Mouse (Mus musculus) T-cell, adult 2 months (primary cell): ENCODE results near the gene Sh3rf1.

Experiments used
- DNase-seq: peaks from one replicate; pipeline ENCODE4 v3.0.0; 2022; ENCODE audit warnings: low spot score

The Sh3rf1 gene

DNA sequence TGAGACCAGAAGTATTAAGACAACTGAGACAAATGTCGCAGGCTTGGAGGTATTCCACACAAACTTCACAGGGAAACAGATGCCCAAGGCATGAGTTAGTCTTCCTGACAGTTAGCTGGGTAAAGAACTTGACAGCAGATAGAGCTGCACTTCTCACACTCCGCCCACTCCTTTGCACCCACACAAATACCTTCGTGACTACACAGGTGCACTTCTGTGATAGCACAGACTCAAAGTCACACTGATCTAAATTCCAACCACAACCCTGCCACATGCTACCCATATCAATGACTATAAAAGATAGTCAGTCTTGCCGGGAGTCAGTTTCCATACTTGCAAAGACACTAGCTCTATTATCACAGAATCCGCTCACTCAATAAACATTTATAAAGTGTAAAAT is 202.4 kb downstream of the Sh3rf1 start:
- peak; percentile 14 for DNase-seq

- DNase-seq, result no peak
These were observed 203.0 kb downstream of the Sh3rf1 start for GRCm38 (mm10) chr8:61426671-61427070.

GRCm38 (mm10) chr8:61427916-61428681 is 204.4 kb downstream of the Sh3rf1 start:
- DNase-seq, result no peak

- DNase-seq, result no peak
These were observed 205.3 kb downstream of the Sh3rf1 start for GRCm38 (mm10) chr8:61428821-61429482.

- DNase-seq, result no peak
These were observed 211.8 kb downstream of the Sh3rf1 start for GRCm38 (mm10) chr8:61435481-61435880.

DNA sequence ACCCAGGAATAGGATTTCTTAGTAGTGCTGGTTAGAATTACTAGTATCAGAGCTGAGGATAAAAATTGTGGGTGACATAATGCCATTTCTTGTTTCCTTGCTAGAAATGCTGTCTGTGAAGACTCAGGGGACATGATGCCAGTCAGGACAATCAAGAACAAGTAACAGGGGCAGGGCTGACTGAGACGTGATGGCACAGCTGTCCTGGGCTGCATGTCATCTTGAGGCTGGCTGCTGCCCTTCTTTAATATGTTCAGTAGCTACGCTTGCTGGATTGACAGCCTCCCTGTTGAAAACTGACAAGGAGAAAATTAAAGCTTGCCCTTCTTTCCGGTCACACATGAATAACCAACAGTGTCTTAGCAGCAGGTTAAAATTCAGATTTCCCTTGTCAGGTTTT is 212.5 kb downstream of the Sh3rf1 start:
- DNase-seq, result no peak

DNA sequence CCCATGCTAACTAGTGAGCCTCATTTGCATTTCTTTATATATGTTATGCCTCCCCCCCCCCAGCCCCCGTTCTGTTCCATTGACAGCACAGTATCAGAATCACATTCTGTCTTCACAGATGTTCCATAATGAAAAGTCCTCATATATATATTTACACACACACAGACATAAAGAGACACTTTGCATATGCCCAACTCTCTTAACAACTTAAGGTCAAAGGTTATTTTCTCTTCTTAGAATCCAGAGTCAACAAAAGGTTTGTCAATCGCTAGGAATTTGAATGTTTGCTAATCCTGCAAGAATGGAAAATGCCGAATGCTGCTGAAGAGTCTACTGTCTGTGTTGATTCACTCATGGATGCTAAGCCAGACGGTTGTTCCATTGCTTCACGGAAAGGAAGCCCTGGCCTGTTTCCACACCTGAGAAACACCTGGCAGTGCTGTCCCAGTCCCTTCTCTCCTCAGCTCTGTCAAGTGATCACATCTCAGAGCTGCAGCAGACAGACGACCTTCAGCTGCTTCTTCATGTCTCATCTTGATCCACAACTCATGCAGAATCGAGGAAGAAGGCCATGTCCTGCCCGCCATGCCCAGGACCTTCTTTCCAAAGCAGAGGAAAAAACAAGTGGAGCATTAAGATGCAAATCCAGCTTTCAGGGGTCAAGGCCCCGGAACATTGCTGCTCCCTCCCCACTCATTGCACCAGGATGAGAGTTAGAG is 213.1 kb downstream of the Sh3rf1 start:
- no peak for DNase-seq

- DNase-seq, result no peak
These were observed 213.6 kb downstream of the Sh3rf1 start for GRCm38 (mm10) chr8:61437305-61437605.

- DNase-seq, result no peak
These were observed 219.3 kb downstream of the Sh3rf1 start for GRCm38 (mm10) chr8:61442988-61443387.

- DNase-seq, result no peak
These were observed 220.7 kb downstream of the Sh3rf1 start for GRCm38 (mm10) chr8:61444358-61444757.
